Mouse (Mus musculus) lung, embryonic 14.5 days (tissue): ENCODE measurements around the gene Gsx2. TPM values are rescaled to one million over a fixed set of nuclear protein-coding genes. Genes with fewer than 3 reads are reported as not detected.

Experiments
- ATAC-seq: fragments of 200-750 bp; cut with Nextera tagmentation; 2 replicates; pipeline ENCODE4 v1.8.0; 2017; ENCODE audit warnings: mild to moderate bottlenecking, moderate TSS enrichment, moderate library complexity; ENCODE audit not compliant: insufficient read depth
- DNase-seq: peaks from one replicate; pipeline ENCODE4 v3.0.0-alpha.2; 2015
- H3K27ac ChIP-seq: fragments of 300-500 bp; sonication (generic); 2 replicates; pipeline ENCODE4 v1.5.1; 2014; ENCODE audit warnings: low read depth, mild to moderate bottlenecking, moderate library complexity
- H3K27me3 ChIP-seq: fragments of 300-500 bp; sonication (generic); 2 replicates; pipeline ENCODE4 v1.6.1; 2014; ENCODE audit warnings: low read length, control low read depth; ENCODE audit not compliant: insufficient read depth
- H3K36me3 ChIP-seq: fragments of 300-500 bp; sonication (generic); 2 replicates; pipeline ENCODE4 v1.6.1; 2014; ENCODE audit warnings: control low read depth; ENCODE audit not compliant: insufficient read depth
- H3K4me1 ChIP-seq: fragments of 300-500 bp; sonication (generic); 2 replicates; pipeline ENCODE4 v1.6.1; 2014; ENCODE audit warnings: antibody characterized with exemption, control low read depth; ENCODE audit not compliant: insufficient read depth
- H3K4me2 ChIP-seq: fragments of 300-500 bp; sonication (generic); 2 replicates; pipeline ENCODE4 v1.6.1; 2014; ENCODE audit warnings: mild to moderate bottlenecking
- H3K4me3 ChIP-seq: fragments of 300-500 bp; sonication (generic); 2 replicates; pipeline ENCODE4 v1.5.1; 2014; ENCODE audit warnings: low read depth, low read length
- H3K9ac ChIP-seq: fragments of 300-500 bp; sonication (generic); 2 replicates; pipeline ENCODE4 v1.6.1; 2014
- H3K9me3 ChIP-seq: fragments of 300-500 bp; sonication (generic); 2 replicates; pipeline ENCODE4 v1.6.1; 2016; ENCODE audit warnings: low read depth, low read length, control low read depth
- CTCF ChIP-seq: IDR thresholded peaks from 2 replicates; pipeline ENCODE4 v1.5.1; 2016; ENCODE audit warnings: antibody characterized with exemption, low read depth
- WGBS: fragments of 180-500 bp; shearing (Covaris S2); extraction: QIAGEN DNeasy Blood & Tissue Kit; methylation state at CpG from one replicate; pipeline ENCODE4 v1.1.7; 2014; 5-methylcytosine and 5-hydroxymethylcytosine counted together
- polyA plus RNA-seq: library from polyadenylated mRNA; unstranded; fragments of >200 nt; fragmentation: Nextera tagmentation; extraction: Ambion mirVana; gene quantifications from 2 replicates; pipeline ENCODE4 v1.2.1, GENCODE M21; 2014

Gene Gsx2
- polyA plus RNA-seq, 1 experiment from 2014 or later, result not detected

GRCm38 (mm10) chr5:75071951-75072350, 3.5 kb upstream of the Gsx2 start:
- Histone ChIP-seq H3K9me3 (no peaks in the 10 kb centered on the region), H3K27me3 (peaks cover 99% of the 10 kb centered on the region), H3K4me3 (no peak overlapping the region), H3K27ac (no peak overlapping the region), H3K36me3 (no peaks in the 10 kb centered on the region), H3K9ac (no peak overlapping the region), H3K4me2 (no peak overlapping the region), H3K4me1 (no peaks in the 10 kb centered on the region)
- WGBS, result 3% methylated on average over 10 of the region's 10 CpGs
- no peak for ATAC-seq
- TF ChIP-seq CTCF, result no peak
- no peak for DNase-seq

- H3K36me3 ChIP-seq, result no peaks in the 10 kb centered on the region
- H3K27ac ChIP-seq, result no peak overlapping the region
- DNase-seq (no peak), ATAC-seq (no peak)
- peaks cover 100% of the 10 kb centered on the region for H3K27me3 ChIP-seq
- 8% methylated on average over 4 of the region's 4 CpGs for WGBS
- no peaks in the 10 kb centered on the region for H3K9me3 ChIP-seq
- no peaks in the 10 kb centered on the region for H3K4me1 ChIP-seq
- no peak overlapping the region for H3K4me3 ChIP-seq
- no peak overlapping the region for H3K9ac ChIP-seq
- TF ChIP-seq CTCF, result no peak
- H3K4me2 ChIP-seq, result no peak overlapping the region
Observed at GRCm38 (mm10) chr5:75072532-75072931, 2.9 kb upstream of the Gsx2 start.

GRCm38 (mm10) chr5:75073167-75073566, 2.2 kb upstream of the Gsx2 start:
- Histone ChIP-seq H3K27ac (no peak overlapping the region), H3K4me3 (no peak overlapping the region), H3K9ac (no peak overlapping the region), H3K36me3 (no peaks in the 10 kb centered on the region), H3K4me2 (no peak overlapping the region), H3K27me3 (peaks cover 100% of the 10 kb centered on the region), H3K9me3 (no peaks in the 10 kb centered on the region), H3K4me1 (no peaks in the 10 kb centered on the region)
- ATAC-seq (no peak), DNase-seq (no peak)
- no peak for TF ChIP-seq CTCF
- 30% methylated on average over 1 of the region's 1 CpGs for WGBS

- Histone ChIP-seq H3K4me3 (no peak overlapping the region), H3K36me3 (no peaks in the 10 kb centered on the region), H3K27ac (no peak overlapping the region), H3K9ac (no peak overlapping the region), H3K4me2 (no peak overlapping the region), H3K27me3 (peaks cover 100% of the 10 kb centered on the region), H3K4me1 (no peaks in the 10 kb centered on the region), H3K9me3 (no peaks in the 10 kb centered on the region)
- TF ChIP-seq CTCF, result no peak
- WGBS, result 18% methylated on average over 3 of the region's 3 CpGs
- ATAC-seq (no peak), DNase-seq (no peak)
Observed at GRCm38 (mm10) chr5:75073684-75074083, 1.7 kb upstream of the Gsx2 start.

GRCm38 (mm10) chr5:75074132-75074531, 1.3 kb upstream of the Gsx2 start:
- 6% methylated on average over 4 of the region's 4 CpGs for WGBS
- ATAC-seq (no peak), DNase-seq (no peak)
- Histone ChIP-seq H3K27me3 (peaks cover 100% of the 10 kb centered on the region), H3K9ac (no peak overlapping the region), H3K4me3 (no peak overlapping the region), H3K9me3 (no peaks in the 10 kb centered on the region), H3K27ac (no peak overlapping the region), H3K4me1 (no peaks in the 10 kb centered on the region), H3K4me2 (no peak overlapping the region), H3K36me3 (no peaks in the 10 kb centered on the region)
- no peak for TF ChIP-seq CTCF

- Histone ChIP-seq H3K4me2 (no peak overlapping the region; the same call in 1 of the 2 replicates), H3K9ac (no peak overlapping the region), H3K27ac (no peak overlapping the region), H3K4me1 (no peaks in the 10 kb centered on the region), H3K27me3 (peaks cover 100% of the 10 kb centered on the region), H3K9me3 (no peaks in the 10 kb centered on the region), H3K36me3 (no peaks in the 10 kb centered on the region), H3K4me3 (no peak overlapping the region)
- DNase-seq (no peak), ATAC-seq (no peak)
- no peak for TF ChIP-seq CTCF
- WGBS, result 6% methylated on average over 15 of the region's 15 CpGs
Observed at GRCm38 (mm10) chr5:75074537-75075382, 641 bp upstream of the Gsx2 start.

- no peaks in the 10 kb centered on the region for H3K4me1 ChIP-seq
- no peak overlapping the region for H3K9ac ChIP-seq
- TF ChIP-seq CTCF, result no peak
- H3K9me3 ChIP-seq, result no peaks in the 10 kb centered on the region
- no peaks in the 10 kb centered on the region for H3K36me3 ChIP-seq
- H3K4me2 ChIP-seq, result no peak overlapping the region
- H3K27me3 ChIP-seq, result peaks cover 100% of the 10 kb centered on the region
- no peak overlapping the region for H3K27ac ChIP-seq
- WGBS, result 3% methylated on average over 17 of the region's 17 CpGs
- no peak overlapping the region for H3K4me3 ChIP-seq
- DNase-seq (no peak), ATAC-seq (no peak)
Observed at GRCm38 (mm10) chr5:75076326-75077050, 1.1 kb downstream of the Gsx2 start.
